Mouse (Mus musculus): ENCODE measurements around the gene Ddx60. TPM values are rescaled to one million over a fixed set of nuclear protein-coding genes. Genes with fewer than 3 reads are reported as not detected.
"Not testable (repeated sequence)": the region's sequence is repeated elsewhere in the genome, so short reads cannot be mapped to it uniquely, and the experiment has no call there.

Gene Ddx60
- polyA plus RNA-seq, 1 experiment, result 0.65 TPM

DNA sequence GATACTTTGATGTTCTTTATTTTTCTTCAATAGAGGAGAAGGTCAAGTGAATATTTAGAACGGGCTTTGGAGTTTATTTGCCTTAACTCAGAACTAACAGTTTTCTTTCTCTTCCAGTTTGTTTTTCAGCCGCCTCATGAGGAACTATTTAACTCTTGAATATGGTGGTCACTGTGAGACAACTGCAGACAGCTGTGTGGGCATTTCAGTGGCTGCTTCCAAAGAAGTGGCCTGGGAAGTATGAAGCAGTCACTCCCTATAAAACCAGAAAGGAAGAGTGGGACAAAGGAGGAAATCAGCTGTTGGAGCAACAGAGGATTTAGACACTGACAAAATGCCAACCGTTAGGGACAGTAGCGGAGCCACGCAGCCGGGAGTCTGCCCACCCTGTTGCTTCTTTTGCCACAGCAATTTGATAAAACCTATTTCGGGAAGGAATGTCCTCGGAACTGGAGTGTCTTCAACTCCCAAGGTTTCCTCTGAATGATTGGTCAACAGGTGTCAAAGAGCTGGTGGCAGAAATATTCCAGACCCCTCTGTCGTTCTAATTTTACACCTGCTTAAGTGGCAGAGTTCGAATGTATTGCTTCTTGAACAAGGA is 6.3 kb upstream of the Ddx60 start:
- no peaks in the 10 kb centered on the region for H3K27me3 ChIP-seq (ENCODE audit: control insufficient read depth, insufficient read depth, low read length)
- no peak overlapping the region for H3K4me3 ChIP-seq (ENCODE audit: control insufficient read depth, low read depth, low read length)
- H3K4me1 ChIP-seq (ENCODE audit: control insufficient read depth, insufficient read depth, low read length), result no peaks in the 10 kb centered on the region
- H3K27ac ChIP-seq (ENCODE audit: control insufficient read depth, insufficient read depth, low read depth, low read length), result no peak overlapping the region
- H3K36me3 ChIP-seq (ENCODE audit: control insufficient read depth, insufficient read depth, low read length), result no peaks in the 10 kb centered on the region
- TF ChIP-seq CTCF (IDR thresholded peaks at IDR 0.05; ENCODE audit: control insufficient read depth, insufficient read depth, insufficient replicate concordance, low read depth, low read length), result no peak

- TF ChIP-seq POLR2A (IDR thresholded peaks at IDR 0.05; ENCODE audit: control insufficient read depth, low read depth, low read length), result no peak
- no peak for TF ChIP-seq CTCF (IDR thresholded peaks at IDR 0.05; ENCODE audit: control insufficient read depth, insufficient read depth, insufficient replicate concordance, low read depth, low read length)
- Histone ChIP-seq H3K4me3 (ENCODE audit: control insufficient read depth, low read depth, low read length) (no peak overlapping the region), H3K36me3 (ENCODE audit: control insufficient read depth, insufficient read depth, low read length) (no peaks in the 10 kb centered on the region), H3K27ac (ENCODE audit: control insufficient read depth, insufficient read depth, low read depth, low read length) (no peak overlapping the region), H3K27me3 (ENCODE audit: control insufficient read depth, insufficient read depth, low read length) (no peaks in the 10 kb centered on the region), H3K4me1 (ENCODE audit: control insufficient read depth, insufficient read depth, low read length) (no peaks in the 10 kb centered on the region)
Observed at GRCm38 (mm10) chr8:61924518-61924917, 3.4 kb upstream of the Ddx60 start.

DNA sequence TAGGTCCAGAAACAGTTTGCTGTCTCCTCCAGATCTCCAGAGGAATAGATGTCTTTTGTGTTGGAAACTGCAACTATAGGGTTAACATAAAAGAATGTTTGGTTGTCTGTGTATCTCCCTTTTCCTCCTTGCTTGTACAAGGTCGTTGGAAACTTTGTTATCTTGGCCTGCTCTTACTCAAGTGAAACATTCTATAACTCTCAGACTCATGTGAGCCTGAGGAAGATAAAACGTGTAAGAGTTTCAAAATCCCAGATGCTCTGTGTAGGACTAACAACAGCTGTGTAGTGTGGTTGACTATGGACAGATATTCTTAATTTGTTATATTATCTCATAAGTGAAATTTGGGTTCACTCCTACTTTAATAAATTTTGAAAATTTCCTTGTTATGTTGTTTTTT is 5.4 kb downstream of the Ddx60 start:
- Histone ChIP-seq H3K4me3 (ENCODE audit: control insufficient read depth, low read depth, low read length) (no peak overlapping the region), H3K27me3 (ENCODE audit: control insufficient read depth, insufficient read depth, low read length) (no peaks in the 10 kb centered on the region), H3K4me1 (ENCODE audit: control insufficient read depth, insufficient read depth, low read length) (no peaks in the 10 kb centered on the region; the same call in 1 of the 2 replicates), H3K27ac (ENCODE audit: control insufficient read depth, insufficient read depth, low read depth, low read length) (no peak overlapping the region), H3K36me3 (ENCODE audit: control insufficient read depth, insufficient read depth, low read length) (no peaks in the 10 kb centered on the region)
- TF ChIP-seq POLR2A (IDR thresholded peaks at IDR 0.05; ENCODE audit: control insufficient read depth, low read depth, low read length) (no peak), CTCF (IDR thresholded peaks at IDR 0.05; ENCODE audit: control insufficient read depth, insufficient read depth, insufficient replicate concordance, low read depth, low read length) (no peak)

DNA sequence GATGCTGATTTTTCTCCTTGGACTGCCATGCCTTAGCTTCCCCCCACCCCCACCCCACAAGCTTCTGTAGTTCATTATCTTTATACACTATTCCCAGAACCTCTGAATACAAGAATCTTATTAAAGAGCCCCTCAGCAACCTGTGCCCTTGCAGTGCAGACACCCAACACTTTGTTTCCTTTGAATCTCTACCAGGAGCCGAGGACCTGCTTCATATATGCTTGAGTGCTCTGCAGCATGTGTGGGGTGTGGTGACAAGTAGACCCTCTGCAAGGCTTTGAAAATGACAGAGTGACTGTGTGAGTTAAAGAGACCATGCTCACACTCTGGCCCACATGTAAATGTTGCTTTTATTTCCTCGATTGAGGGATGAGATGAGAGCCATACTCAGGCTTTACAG is 9.7 kb downstream of the Ddx60 start:
- no peaks in the 10 kb centered on the region for H3K36me3 ChIP-seq (ENCODE audit: control insufficient read depth, insufficient read depth, low read length)
- no peak overlapping the region for H3K4me3 ChIP-seq (ENCODE audit: control insufficient read depth, low read depth, low read length)
- no peak overlapping the region for H3K27ac ChIP-seq (ENCODE audit: control insufficient read depth, insufficient read depth, low read depth, low read length)
- no peaks in the 10 kb centered on the region for H3K27me3 ChIP-seq (ENCODE audit: control insufficient read depth, insufficient read depth, low read length)
- TF ChIP-seq CTCF (IDR thresholded peaks at IDR 0.05; ENCODE audit: control insufficient read depth, insufficient read depth, insufficient replicate concordance, low read depth, low read length) (no peak), POLR2A (IDR thresholded peaks at IDR 0.05; ENCODE audit: control insufficient read depth, low read depth, low read length) (no peak)
- H3K4me1 ChIP-seq (ENCODE audit: control insufficient read depth, insufficient read depth, low read length), result no peaks in the 10 kb centered on the region; the same call in 1 of the 2 replicates

GRCm38 (mm10) chr8:61964591-61965375 is 36.9 kb downstream of the Ddx60 start:
- not testable (repeated sequence) for H3K27ac ChIP-seq (ENCODE audit: control insufficient read depth, insufficient read depth, low read depth, low read length); H3K36me3 ChIP-seq (ENCODE audit: control insufficient read depth, insufficient read depth, low read length); H3K4me1 ChIP-seq (ENCODE audit: control insufficient read depth, insufficient read depth, low read length); H3K27me3 ChIP-seq (ENCODE audit: control insufficient read depth, insufficient read depth, low read length); H3K4me3 ChIP-seq (ENCODE audit: control insufficient read depth, low read depth, low read length)

GRCm38 (mm10) chr8:61969581-61969980 is 41.7 kb downstream of the Ddx60 start:
- Histone ChIP-seq H3K36me3 (ENCODE audit: control insufficient read depth, insufficient read depth, low read length) (no peaks in the 10 kb centered on the region), H3K27me3 (ENCODE audit: control insufficient read depth, insufficient read depth, low read length) (no peaks in the 10 kb centered on the region), H3K4me1 (ENCODE audit: control insufficient read depth, insufficient read depth, low read length) (no peaks in the 10 kb centered on the region), H3K27ac (ENCODE audit: control insufficient read depth, insufficient read depth, low read depth, low read length) (no peak overlapping the region), H3K4me3 (ENCODE audit: control insufficient read depth, low read depth, low read length) (no peak overlapping the region)
- TF ChIP-seq CTCF (IDR thresholded peaks at IDR 0.05; ENCODE audit: control insufficient read depth, insufficient read depth, insufficient replicate concordance, low read depth, low read length) (no peak), POLR2A (IDR thresholded peaks at IDR 0.05; ENCODE audit: control insufficient read depth, low read depth, low read length) (no peak)

DNA sequence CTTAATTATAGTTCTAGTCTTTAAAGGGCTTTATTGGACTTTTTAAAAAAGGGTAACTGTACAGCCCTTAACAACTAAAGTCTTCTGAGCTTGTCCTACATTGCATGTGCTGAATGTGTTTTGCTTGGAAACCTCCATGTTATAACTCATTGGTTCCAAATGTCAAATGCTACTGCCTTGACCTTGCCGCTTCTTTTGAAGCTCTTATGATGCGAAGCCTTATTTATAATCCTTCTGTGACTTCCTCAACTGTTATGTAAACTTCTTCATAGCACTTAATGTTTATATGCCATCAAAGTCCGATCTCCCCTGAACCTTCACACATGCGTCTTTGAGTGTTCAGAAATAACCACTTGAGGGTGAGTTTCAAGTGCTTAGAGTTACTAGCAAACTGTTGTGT is 57.1 kb downstream of the Ddx60 start:
- no peaks in the 10 kb centered on the region for H3K36me3 ChIP-seq (ENCODE audit: control insufficient read depth, insufficient read depth, low read length)
- no peaks in the 10 kb centered on the region for H3K27me3 ChIP-seq (ENCODE audit: control insufficient read depth, insufficient read depth, low read length)
- no peak overlapping the region for H3K27ac ChIP-seq (ENCODE audit: control insufficient read depth, insufficient read depth, low read depth, low read length)
- TF ChIP-seq CTCF (IDR thresholded peaks at IDR 0.05; ENCODE audit: control insufficient read depth, insufficient read depth, insufficient replicate concordance, low read depth, low read length), result no peak
- TF ChIP-seq POLR2A (IDR thresholded peaks at IDR 0.05; ENCODE audit: control insufficient read depth, low read depth, low read length), result no peak
- H3K4me1 ChIP-seq (ENCODE audit: control insufficient read depth, insufficient read depth, low read length), result no peaks in the 10 kb centered on the region
- H3K4me3 ChIP-seq (ENCODE audit: control insufficient read depth, low read depth, low read length), result no peak overlapping the region
